Mouse (Mus musculus) right cerebral cortex, postnatal 10 days (tissue): ENCODE measurements around the gene Rnaset2b.
"Not testable (repeated sequence)": the region's sequence is repeated elsewhere in the genome, so short reads cannot be mapped to it uniquely, and the experiment has no call there.

Experiments
- DNase-seq, 2 experiments: peaks; one replicate each; pipeline ENCODE4 v3.0.0; 2021; ENCODE audit warnings: low spot score in 2 of 2

Rnaset2b gene

GRCm38 (mm10) chr17:6980144-6980543 is 9.7 kb downstream of the Rnaset2b start:
- DNase-seq: not testable (repeated sequence)

GRCm38 (mm10) chr17:6986118-6986517 is 15.7 kb downstream of the Rnaset2b start:
- not testable (repeated sequence) for DNase-seq

- DNase-seq: not testable (repeated sequence)
These were observed 25.1 kb downstream of the Rnaset2b start for GRCm38 (mm10) chr17:6995504-6995903.

GRCm38 (mm10) chr17:6996826-6997225 is 26.4 kb downstream of the Rnaset2b start:
- not testable (repeated sequence) for DNase-seq

GRCm38 (mm10) chr17:6997778-6998490 is 27.5 kb downstream of the Rnaset2b start:
- not testable (repeated sequence) for DNase-seq

- not testable (repeated sequence) for DNase-seq
These were observed 31.6 kb downstream of the Rnaset2b start for GRCm38 (mm10) chr17:7001790-7002585.

- DNase-seq: not testable (repeated sequence)
These were observed 33.0 kb downstream of the Rnaset2b start for GRCm38 (mm10) chr17:7003392-7003791.

GRCm38 (mm10) chr17:7005646-7006045 is 35.2 kb downstream of the Rnaset2b start:
- DNase-seq: not testable (repeated sequence)

GRCm38 (mm10) chr17:7008885-7009284 is 38.5 kb downstream of the Rnaset2b start:
- DNase-seq: not testable (repeated sequence)

- not testable (repeated sequence) for DNase-seq
These were observed 39.0 kb downstream of the Rnaset2b start for GRCm38 (mm10) chr17:7009440-7009839.

GRCm38 (mm10) chr17:7009901-7010300 is 39.5 kb downstream of the Rnaset2b start:
- not testable (repeated sequence) for DNase-seq

GRCm38 (mm10) chr17:7014190-7014589 is 43.8 kb downstream of the Rnaset2b start:
- not testable (repeated sequence) for DNase-seq

- peak; percentile 68 to 75 for DNase-seq
These were observed 54.8 kb downstream of the Rnaset2b start, which contains the start of gene Gm1604a for GRCm38 (mm10) chr17:7025257-7025656. Gene Gm1604a, plus strand, starts transcription at chr17:7025568.

- DNase-seq: not testable (repeated sequence)
These were observed 55.4 kb downstream of the Rnaset2b start for GRCm38 (mm10) chr17:7025764-7026346.

GRCm38 (mm10) chr17:7030204-7030603 is 59.8 kb downstream of the Rnaset2b start:
- not testable (repeated sequence) for DNase-seq

GRCm38 (mm10) chr17:7030622-7031174 is 60.3 kb downstream of the Rnaset2b start:
- not testable (repeated sequence) for DNase-seq

- not testable (repeated sequence) for DNase-seq
These were observed 63.0 kb downstream of the Rnaset2b start for GRCm38 (mm10) chr17:7033192-7034166.
